Mouse (Mus musculus): ENCODE results near the gene Snrk. TPM values are rescaled to one million over a fixed set of nuclear protein-coding genes. Genes with fewer than 3 reads are reported as not detected.

The Snrk gene
- polyA plus RNA-seq, 1 experiment from 2014 or later = 30.6 TPM

- 63% methylated on average over 4 of the region's 4 CpGs for WGBS
- no peaks in the 10 kb centered on the region for H3K36me3 ChIP-seq (ENCODE audit: control insufficient read depth, insufficient read depth, low read length)
- H3K27me3 ChIP-seq (ENCODE audit: control insufficient read depth, insufficient read depth, low read length) = no peaks in the 10 kb centered on the region
Measured at GRCm38 (mm10) chr9:122101196-122101595, 15.9 kb upstream of the Snrk start.

GRCm38 (mm10) chr9:122103550-122104284, 13.3 kb upstream of the Snrk start:
- Histone ChIP-seq H3K9ac (ENCODE audit: low read length) (no peak overlapping the region), H3K4me2 (ENCODE audit: low read depth) (no peak overlapping the region), H3K36me3 (ENCODE audit: control insufficient read depth, insufficient read depth, low read length) (no peaks in the 10 kb centered on the region), H3K27me3 (ENCODE audit: control insufficient read depth, insufficient read depth, low read length) (no peaks in the 10 kb centered on the region), H3K4me1 (ENCODE audit: control insufficient read depth, insufficient read depth, low read length) (no peaks in the 10 kb centered on the region), H3K27ac (ENCODE audit: low read depth, low read length) (no peak overlapping the region), H3K4me3 (ENCODE audit: low read depth, low read length) (no peak overlapping the region), H3K9me3 (ENCODE audit: control insufficient read depth, low read length) (no peaks in the 10 kb centered on the region)
- ATAC-seq (ENCODE audit: insufficient read depth, low FRiP score, low TSS enrichment) (no peak), DNase-seq (ENCODE audit: low spot score) (no peak)
- WGBS = 74% methylated on average over 9 of the region's 9 CpGs

More at GRCm38 (mm10) chr9:122101196-122101595, 15.9 kb upstream of the Snrk start:
- ATAC-seq (ENCODE audit: insufficient read depth, low FRiP score, low TSS enrichment) (no peak), DNase-seq (ENCODE audit: low spot score) (no peak)
- H3K9ac ChIP-seq (ENCODE audit: low read length) = no peak overlapping the region
- H3K9me3 ChIP-seq (ENCODE audit: control insufficient read depth, low read length) = no peaks in the 10 kb centered on the region
- H3K4me2 ChIP-seq (ENCODE audit: low read depth) = no peak overlapping the region
- no peaks in the 10 kb centered on the region for H3K4me1 ChIP-seq (ENCODE audit: control insufficient read depth, insufficient read depth, low read length)
- no peak overlapping the region for H3K4me3 ChIP-seq (ENCODE audit: low read depth, low read length)
- no peak overlapping the region for H3K27ac ChIP-seq (ENCODE audit: low read depth, low read length)

GRCm38 (mm10) chr9:122104285-122104829, 12.7 kb upstream of the Snrk start:
- Histone ChIP-seq H3K27me3 (ENCODE audit: control insufficient read depth, insufficient read depth, low read length) (no peaks in the 10 kb centered on the region), H3K36me3 (ENCODE audit: control insufficient read depth, insufficient read depth, low read length) (no peaks in the 10 kb centered on the region), H3K27ac (ENCODE audit: low read depth, low read length) (no peak overlapping the region), H3K9me3 (ENCODE audit: control insufficient read depth, low read length) (no peaks in the 10 kb centered on the region), H3K4me1 (ENCODE audit: control insufficient read depth, insufficient read depth, low read length) (no peaks in the 10 kb centered on the region), H3K9ac (ENCODE audit: low read length) (no peak overlapping the region), H3K4me2 (ENCODE audit: low read depth) (no peak overlapping the region), H3K4me3 (ENCODE audit: low read depth, low read length) (no peak overlapping the region)
- DNase-seq (ENCODE audit: low spot score) (no peak), ATAC-seq (ENCODE audit: insufficient read depth, low FRiP score, low TSS enrichment) (no peak)
- 45% methylated on average over 7 of the region's 7 CpGs for WGBS

GRCm38 (mm10) chr9:122107701-122108375, 9.2 kb upstream of the Snrk start:
- 79% methylated on average over 7 of the region's 7 CpGs for WGBS
- Histone ChIP-seq H3K9me3 (ENCODE audit: control insufficient read depth, low read length) (no peaks in the 10 kb centered on the region), H3K4me3 (ENCODE audit: low read depth, low read length) (no peak overlapping the region), H3K9ac (ENCODE audit: low read length) (no peak overlapping the region), H3K27ac (ENCODE audit: low read depth, low read length) (no peak overlapping the region), H3K36me3 (ENCODE audit: control insufficient read depth, insufficient read depth, low read length) (no peaks in the 10 kb centered on the region), H3K4me1 (ENCODE audit: control insufficient read depth, insufficient read depth, low read length) (no peaks in the 10 kb centered on the region), H3K27me3 (ENCODE audit: control insufficient read depth, insufficient read depth, low read length) (no peaks in the 10 kb centered on the region), H3K4me2 (ENCODE audit: low read depth) (no peak overlapping the region)
- no peak for DNase-seq (ENCODE audit: low spot score)
- ATAC-seq (ENCODE audit: insufficient read depth, low FRiP score, low TSS enrichment) = no peak

GRCm38 (mm10) chr9:122109553-122110225, 7.4 kb upstream of the Snrk start:
- no peak overlapping the region for H3K9ac ChIP-seq (ENCODE audit: low read length)
- ATAC-seq (ENCODE audit: insufficient read depth, low FRiP score, low TSS enrichment) (no peak), DNase-seq (ENCODE audit: low spot score) (no peak)
- H3K36me3 ChIP-seq (ENCODE audit: control insufficient read depth, insufficient read depth, low read length) = no peaks in the 10 kb centered on the region
- no peak overlapping the region for H3K27ac ChIP-seq (ENCODE audit: low read depth, low read length)
- H3K4me2 ChIP-seq (ENCODE audit: low read depth) = no peak overlapping the region
- H3K9me3 ChIP-seq (ENCODE audit: control insufficient read depth, low read length) = no peaks in the 10 kb centered on the region
- whole genome bisulfite sequencing = 57% methylated on average over 8 of the region's 8 CpGs
- no peak overlapping the region for H3K4me3 ChIP-seq (ENCODE audit: low read depth, low read length)
- no peaks in the 10 kb centered on the region for H3K4me1 ChIP-seq (ENCODE audit: control insufficient read depth, insufficient read depth, low read length)
- H3K27me3 ChIP-seq (ENCODE audit: control insufficient read depth, insufficient read depth, low read length) = no peaks in the 10 kb centered on the region

GRCm38 (mm10) chr9:122110508-122110907, 6.6 kb upstream of the Snrk start:
- no peak for ATAC-seq (ENCODE audit: insufficient read depth, low FRiP score, low TSS enrichment)
- Histone ChIP-seq H3K36me3 (ENCODE audit: control insufficient read depth, insufficient read depth, low read length) (no peaks in the 10 kb centered on the region), H3K9me3 (ENCODE audit: control insufficient read depth, low read length) (no peaks in the 10 kb centered on the region), H3K4me2 (ENCODE audit: low read depth) (no peak overlapping the region), H3K27me3 (ENCODE audit: control insufficient read depth, insufficient read depth, low read length) (no peaks in the 10 kb centered on the region), H3K9ac (ENCODE audit: low read length) (no peak overlapping the region), H3K4me1 (ENCODE audit: control insufficient read depth, insufficient read depth, low read length) (no peaks in the 10 kb centered on the region), H3K4me3 (ENCODE audit: low read depth, low read length) (no peak overlapping the region), H3K27ac (ENCODE audit: low read depth, low read length) (no peak overlapping the region)
- 83% methylated on average over 6 of the region's 6 CpGs for WGBS
- no peak for DNase-seq (ENCODE audit: low spot score)

- Histone ChIP-seq H3K4me3 (ENCODE audit: low read depth, low read length) (no peak overlapping the region), H3K36me3 (ENCODE audit: control insufficient read depth, insufficient read depth, low read length) (no peaks in the 10 kb centered on the region), H3K27me3 (ENCODE audit: control insufficient read depth, insufficient read depth, low read length) (no peaks in the 10 kb centered on the region), H3K27ac (ENCODE audit: low read depth, low read length) (no peak overlapping the region), H3K9me3 (ENCODE audit: control insufficient read depth, low read length) (no peaks in the 10 kb centered on the region), H3K4me1 (ENCODE audit: control insufficient read depth, insufficient read depth, low read length) (no peaks in the 10 kb centered on the region), H3K4me2 (ENCODE audit: low read depth) (no peak overlapping the region), H3K9ac (ENCODE audit: low read length) (no peak overlapping the region)
- WGBS = 82% methylated on average over 5 of the region's 5 CpGs
- no peak for ATAC-seq (ENCODE audit: insufficient read depth, low FRiP score, low TSS enrichment)
- no peak for DNase-seq (ENCODE audit: low spot score)
Measured at GRCm38 (mm10) chr9:122110921-122111320, 6.1 kb upstream of the Snrk start.

- H3K36me3 ChIP-seq (ENCODE audit: control insufficient read depth, insufficient read depth, low read length) = no peaks in the 10 kb centered on the region
- ATAC-seq (ENCODE audit: insufficient read depth, low FRiP score, low TSS enrichment) = no peak
- no peaks in the 10 kb centered on the region for H3K9me3 ChIP-seq (ENCODE audit: control insufficient read depth, low read length)
- no peak overlapping the region for H3K27ac ChIP-seq (ENCODE audit: low read depth, low read length)
- H3K4me2 ChIP-seq (ENCODE audit: low read depth) = no peak overlapping the region
- no peak overlapping the region for H3K4me3 ChIP-seq (ENCODE audit: low read depth, low read length)
- DNase-seq (ENCODE audit: low spot score) = no peak
- no peaks in the 10 kb centered on the region for H3K27me3 ChIP-seq (ENCODE audit: control insufficient read depth, insufficient read depth, low read length)
- H3K9ac ChIP-seq (ENCODE audit: low read length) = no peak overlapping the region
- peaks cover 6% of the 10 kb centered on the region for H3K4me1 ChIP-seq (ENCODE audit: control insufficient read depth, insufficient read depth, low read length)
- 69% methylated on average over 4 of the region's 4 CpGs for WGBS
Measured at GRCm38 (mm10) chr9:122115552-122115951, 1.5 kb upstream of the Snrk start.

Measured in neural tube, embryonic 11.5 days (tissue).